Mouse (Mus musculus) lung, adult 2 months (tissue): ENCODE measurements around the gene Rptn.
"Not testable (repeated sequence)": the region's sequence is repeated elsewhere in the genome, so short reads cannot be mapped to it uniquely, and the experiment has no call there.

Experiments used
- CTCF ChIP-seq: fragments of 200-500 bp; IDR thresholded peaks from 2 replicates; pipeline ENCODE4 v1.5.1; 2011; ENCODE audit warnings: mild to moderate bottlenecking, low read length, control low read depth; ENCODE audit not compliant: insufficient read depth
- POLR2A ChIP-seq: fragments of 200-500 bp; IDR thresholded peaks from 2 replicates; pipeline ENCODE4 v1.6.1; 2011; ENCODE audit warnings: low read depth, mild to moderate bottlenecking, control low read depth, low read length, borderline replicate concordance; ENCODE audit errors: extremely low read depth

DNA sequence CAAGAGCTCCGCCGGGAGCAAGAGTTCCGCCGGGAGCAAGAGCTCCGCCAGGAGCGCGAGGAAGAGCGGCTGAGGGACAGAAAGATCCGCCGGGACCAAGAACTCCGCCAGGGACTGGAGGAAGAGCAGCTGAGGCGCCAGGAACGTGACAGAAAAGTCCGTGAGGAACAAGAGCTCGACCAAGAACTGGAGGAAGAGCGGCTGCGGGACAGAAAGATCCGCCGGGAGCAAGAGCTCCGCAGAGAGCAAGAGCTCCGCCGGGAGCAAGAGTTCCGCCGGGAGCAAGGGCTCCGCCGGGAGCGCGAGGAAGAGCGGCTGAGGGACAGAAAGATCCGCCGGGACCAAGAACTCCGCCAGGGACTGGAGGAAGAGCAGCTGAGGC lies 53.2 kb downstream of the Rptn start:
- TF ChIP-seq CTCF, POLR2A: not testable (repeated sequence)
